Mouse (Mus musculus) forebrain, postnatal 0 days (tissue): Measurements from ENCODE around the gene Heatr5a. TPM values are rescaled to one million over a fixed set of nuclear protein-coding genes. Genes with fewer than 3 reads are reported as not detected.

Source experiments
- ATAC-seq: fragments of 200-750 bp; cut with Nextera tagmentation; 2 replicates; pipeline ENCODE4 v1.8.0; 2017; ENCODE audit warnings: mild to moderate bottlenecking, moderate library complexity
- DNase-seq: peaks from one replicate; pipeline ENCODE4 v3.0.0-alpha.2; 2015
- H3K27ac ChIP-seq: fragments of 300-500 bp; sonication (generic); 2 replicates; pipeline ENCODE4 v1.5.1; 2014; ENCODE audit warnings: low read depth, mild to moderate bottlenecking, antibody characterized with exemption, low read length, moderate library complexity, mixed read lengths
- H3K27me3 ChIP-seq: fragments of 300-500 bp; sonication (generic); 2 replicates; pipeline ENCODE4 v1.6.1; 2014; ENCODE audit warnings: mild to moderate bottlenecking, low read length, mixed read lengths; ENCODE audit not compliant: insufficient read depth
- H3K36me3 ChIP-seq: fragments of 300-500 bp; sonication (generic); 2 replicates; pipeline ENCODE4 v1.6.1; 2014; ENCODE audit warnings: mild to moderate bottlenecking, moderate library complexity; ENCODE audit not compliant: insufficient read depth
- H3K4me1 ChIP-seq: fragments of 300-500 bp; sonication (generic); 2 replicates; pipeline ENCODE4 v1.6.1; 2014; ENCODE audit warnings: antibody characterized with exemption; ENCODE audit not compliant: insufficient read depth
- H3K4me2 ChIP-seq: fragments of 300-500 bp; sonication (generic); 2 replicates; pipeline ENCODE4 v1.6.1; 2014; ENCODE audit warnings: low read depth, mild to moderate bottlenecking, moderate library complexity
- H3K4me3 ChIP-seq: fragments of 300-500 bp; sonication (generic); 2 replicates; pipeline ENCODE4 v1.5.1; 2014; ENCODE audit warnings: low read depth, low read length, mixed read lengths
- H3K9ac ChIP-seq: fragments of 300-500 bp; sonication (generic); 2 replicates; pipeline ENCODE4 v1.6.1; 2014; ENCODE audit warnings: mild to moderate bottlenecking
- H3K9me3 ChIP-seq: fragments of 300-500 bp; sonication (generic); 2 replicates; pipeline ENCODE4 v1.6.1; 2016; ENCODE audit warnings: low read length
- CTCF ChIP-seq: sonication (generic); IDR thresholded peaks from 2 replicates; pipeline ENCODE4 v1.5.1; 2016; ENCODE audit warnings: antibody characterized with exemption, control low read depth, low read depth
- WGBS: fragments of 180-500 bp; shearing (Covaris S2); extraction: QIAGEN DNeasy Blood & Tissue Kit; methylation state at CpG from one replicate; pipeline ENCODE4 v1.1.7; 2014; 5-methylcytosine and 5-hydroxymethylcytosine counted together
- polyA plus RNA-seq: library from polyadenylated mRNA; unstranded; fragments of >200 nt; fragmentation: Nextera tagmentation; extraction: Ambion mirVana; gene quantifications from 2 replicates; pipeline ENCODE4 v1.2.1, GENCODE M21; 2015
- total RNA-seq: library from RNA; depleted of rRNA; stranded (reverse); fragments of >200 nt; gene quantifications from 2 replicates; pipeline ENCODE4 v1.2.3, GENCODE M21; 2014

Heatr5a gene
- total and polyA plus RNA-seq, 2 experiments from 2014 or later: 2.0 to 15.0 TPM

- peak; percentile 11 for DNase-seq
- ATAC-seq: no peak; the same call in 1 of the 2 replicates
- WGBS: 1% methylated on average over 35 of the region's 35 CpGs
- Histone ChIP-seq H3K27ac (peak overlapping the region; percentile 81), H3K9ac (peak overlapping the region; percentile 77), H3K4me2 (peak overlapping the region; percentile 62), H3K27me3 (no peaks in the 10 kb centered on the region), H3K4me3 (peak overlapping the region; percentile 88), H3K36me3 (no peaks in the 10 kb centered on the region), H3K4me1 (no peaks in the 10 kb centered on the region; the same call in 1 of the 2 replicates), H3K9me3 (no peaks in the 10 kb centered on the region)
- no peak for TF ChIP-seq CTCF
These were observed 610 bp downstream of the Heatr5a start for GRCm38 (mm10) chr12:51970352-51971069.

GRCm38 (mm10) chr12:51969876-51970275 lies 1.2 kb downstream of the Heatr5a start:
- Histone ChIP-seq H3K4me3 (peak overlapping the region; percentile 88; the same call in 1 of the 2 replicates), H3K4me1 (no peaks in the 10 kb centered on the region; the same call in 1 of the 2 replicates), H3K4me2 (peak overlapping the region; percentile 62), H3K36me3 (no peaks in the 10 kb centered on the region), H3K27ac (no peak overlapping the region), H3K9ac (no peak overlapping the region), H3K9me3 (no peaks in the 10 kb centered on the region), H3K27me3 (no peaks in the 10 kb centered on the region)
- ATAC-seq (no peak), DNase-seq (no peak)
- 26% methylated on average over 7 of the region's 7 CpGs for WGBS
- no peak for TF ChIP-seq CTCF

GRCm38 (mm10) chr12:51969092-51969491 lies 2.0 kb downstream of the Heatr5a start:
- no peak overlapping the region for H3K9ac ChIP-seq
- no peaks in the 10 kb centered on the region; the same call in 1 of the 2 replicates for H3K4me1 ChIP-seq
- H3K4me3 ChIP-seq: no peak overlapping the region
- no peaks in the 10 kb centered on the region for H3K36me3 ChIP-seq
- WGBS: 95% methylated on average over 2 of the region's 2 CpGs
- no peaks in the 10 kb centered on the region for H3K9me3 ChIP-seq
- ATAC-seq (no peak), DNase-seq (no peak)
- no peak overlapping the region for H3K4me2 ChIP-seq
- TF ChIP-seq CTCF: no peak
- H3K27ac ChIP-seq: no peak overlapping the region
- no peaks in the 10 kb centered on the region for H3K27me3 ChIP-seq

- no peak overlapping the region for H3K27ac ChIP-seq
- no peak for ATAC-seq
- no peak overlapping the region for H3K4me2 ChIP-seq
- H3K4me1 ChIP-seq: no peaks in the 10 kb centered on the region; the same call in 1 of the 2 replicates
- no peaks in the 10 kb centered on the region for H3K27me3 ChIP-seq
- 82% methylated on average over 9 of the region's 9 CpGs for WGBS
- H3K9ac ChIP-seq: no peak overlapping the region
- no peaks in the 10 kb centered on the region for H3K9me3 ChIP-seq
- TF ChIP-seq CTCF: no peak
- H3K36me3 ChIP-seq: no peaks in the 10 kb centered on the region
- H3K4me3 ChIP-seq: no peak overlapping the region
- no peak for DNase-seq
These were observed 3.1 kb downstream of the Heatr5a start for GRCm38 (mm10) chr12:51967915-51968595.

GRCm38 (mm10) chr12:51957626-51958025 lies 13.5 kb downstream of the Heatr5a start:
- peaks cover 6% of the 10 kb centered on the region; the same call in 1 of the 2 replicates for H3K36me3 ChIP-seq
- no peak for TF ChIP-seq CTCF
- no peak overlapping the region for H3K9ac ChIP-seq
- DNase-seq (no peak), ATAC-seq (no peak)
- no peaks in the 10 kb centered on the region for H3K4me1 ChIP-seq
- no peaks in the 10 kb centered on the region for H3K9me3 ChIP-seq
- no peak overlapping the region for H3K27ac ChIP-seq
- no peak overlapping the region for H3K4me3 ChIP-seq
- H3K27me3 ChIP-seq: no peaks in the 10 kb centered on the region
- WGBS: 50% methylated on average over 6 of the region's 6 CpGs
- H3K4me2 ChIP-seq: no peak overlapping the region

GRCm38 (mm10) chr12:51952309-51952708 lies 18.8 kb downstream of the Heatr5a start:
- Histone ChIP-seq H3K9ac (no peak overlapping the region), H3K4me2 (no peak overlapping the region), H3K27ac (no peak overlapping the region), H3K27me3 (no peaks in the 10 kb centered on the region), H3K4me3 (no peak overlapping the region), H3K36me3 (peaks cover 27% of the 10 kb centered on the region), H3K9me3 (no peaks in the 10 kb centered on the region), H3K4me1 (no peaks in the 10 kb centered on the region)
- WGBS: 84% methylated on average over 10 of the region's 10 CpGs
- no peak for ATAC-seq
- TF ChIP-seq CTCF: no peak
- DNase-seq: no peak

GRCm38 (mm10) chr12:51947498-51947945 lies 23.6 kb downstream of the Heatr5a start:
- TF ChIP-seq CTCF: peak; percentile 59
- Histone ChIP-seq H3K27ac (no peak overlapping the region), H3K9me3 (no peaks in the 10 kb centered on the region), H3K4me3 (no peak overlapping the region), H3K4me2 (no peak overlapping the region), H3K4me1 (no peaks in the 10 kb centered on the region), H3K36me3 (peaks cover 32% of the 10 kb centered on the region), H3K9ac (no peak overlapping the region), H3K27me3 (no peaks in the 10 kb centered on the region)
- WGBS: 86% methylated on average over 10 of the region's 10 CpGs
- ATAC-seq (peak; percentile 36; the same call in 1 of the 2 replicates), DNase-seq (peak; percentile 13)
